Mouse (Mus musculus) frontal cortex, postnatal 36 days (tissue): ENCODE results near the gene Bicc1.

Experiments
- DNase-seq, 2 experiments: peaks; one replicate each; pipeline ENCODE4 v3.0.0; 2022; ENCODE audit warnings: low spot score in 2 of 2

The Bicc1 gene

DNA sequence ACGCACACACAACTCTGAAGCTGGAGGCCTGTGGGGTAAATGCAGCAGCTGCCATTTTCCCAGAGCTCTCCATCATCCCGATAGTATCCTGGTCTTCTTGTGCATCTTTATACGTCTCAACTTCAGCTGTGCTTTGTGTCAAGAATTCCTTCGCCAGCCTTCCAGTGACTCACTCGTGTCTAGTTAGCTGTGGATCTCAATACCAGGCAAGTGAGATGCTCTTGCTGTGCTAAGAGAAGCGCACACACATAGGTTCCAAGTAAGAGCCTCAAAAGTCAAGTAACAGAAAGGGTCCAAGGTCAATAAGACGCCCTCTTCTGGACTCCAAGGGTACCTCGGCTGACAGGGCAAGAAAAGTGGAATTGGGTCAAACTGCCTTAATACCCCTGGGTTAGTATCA lies 37.0 kb downstream of the Bicc1 start:
- no peak for DNase-seq

GRCm38 (mm10) chr10:71120769-71121165 lies 38.7 kb downstream of the Bicc1 start:
- DNase-seq, result no peak

DNA sequence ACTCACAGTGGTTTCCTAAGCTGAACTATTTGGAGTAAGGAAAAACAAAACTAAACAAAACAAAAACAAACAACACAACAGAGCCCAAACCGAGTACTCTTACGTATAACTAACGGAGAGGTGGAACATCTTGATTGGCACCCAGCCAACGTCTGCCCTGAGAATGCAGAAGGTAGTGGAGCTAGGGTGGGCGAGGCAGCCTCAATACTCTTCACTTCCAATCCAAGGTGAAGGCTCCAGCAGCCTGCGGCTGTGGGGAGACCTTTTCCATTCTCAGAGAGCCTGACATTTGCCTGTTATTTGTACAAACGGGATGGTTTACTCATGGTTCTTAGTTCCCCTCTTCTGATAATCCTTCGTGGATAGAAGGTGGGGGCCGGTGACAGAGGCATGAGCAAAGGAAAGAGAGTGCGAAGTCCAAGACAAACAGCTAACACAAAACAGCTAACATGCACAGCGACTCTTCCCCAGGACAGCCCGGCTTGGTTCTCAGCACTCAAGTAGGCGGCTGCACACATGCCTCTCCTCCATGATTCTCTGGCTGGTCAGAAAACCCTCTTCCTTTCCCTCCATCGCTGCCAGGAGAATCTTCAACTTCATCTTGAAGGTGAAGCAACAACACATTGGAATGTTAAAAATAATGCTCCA lies 39.3 kb downstream of the Bicc1 start:
- DNase-seq, result no peak

DNA sequence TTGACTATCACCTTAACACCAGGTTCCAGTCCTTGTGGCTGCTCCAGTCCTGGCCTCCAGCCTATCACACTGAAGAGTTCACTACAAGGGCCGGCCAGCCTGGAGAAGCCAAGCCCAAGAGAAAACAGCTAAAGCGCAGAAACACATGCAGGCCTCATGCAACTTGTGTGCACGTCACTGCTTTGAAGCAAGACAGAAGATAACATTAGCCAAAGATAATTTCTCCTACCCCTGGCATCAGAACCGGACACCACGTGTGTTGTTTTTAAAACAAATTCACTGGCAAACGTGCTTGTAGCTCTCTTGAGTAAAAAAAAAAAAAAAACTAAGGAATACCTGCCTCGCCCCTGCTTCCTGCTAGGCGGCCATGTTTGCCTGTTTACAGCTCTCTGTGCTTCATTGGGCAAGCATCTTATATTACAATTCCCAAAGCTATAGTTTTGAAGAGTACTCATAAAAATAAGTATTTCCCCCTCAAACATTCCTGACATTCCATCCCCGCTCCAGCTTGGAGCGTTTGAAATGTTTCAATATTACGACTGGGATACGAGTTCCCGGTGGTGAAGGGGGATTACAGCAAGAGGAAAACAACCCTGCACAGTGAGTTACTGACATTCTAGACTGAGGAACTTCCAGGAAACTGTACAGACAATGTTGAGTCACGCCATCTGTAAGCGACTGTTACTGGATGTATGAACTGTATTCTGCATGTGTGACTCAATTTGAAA lies 40.2 kb downstream of the Bicc1 start:
- DNase-seq, result no peak

- no peak for DNase-seq
Observed at GRCm38 (mm10) chr10:71117766-71118165, 41.7 kb downstream of the Bicc1 start.

DNA sequence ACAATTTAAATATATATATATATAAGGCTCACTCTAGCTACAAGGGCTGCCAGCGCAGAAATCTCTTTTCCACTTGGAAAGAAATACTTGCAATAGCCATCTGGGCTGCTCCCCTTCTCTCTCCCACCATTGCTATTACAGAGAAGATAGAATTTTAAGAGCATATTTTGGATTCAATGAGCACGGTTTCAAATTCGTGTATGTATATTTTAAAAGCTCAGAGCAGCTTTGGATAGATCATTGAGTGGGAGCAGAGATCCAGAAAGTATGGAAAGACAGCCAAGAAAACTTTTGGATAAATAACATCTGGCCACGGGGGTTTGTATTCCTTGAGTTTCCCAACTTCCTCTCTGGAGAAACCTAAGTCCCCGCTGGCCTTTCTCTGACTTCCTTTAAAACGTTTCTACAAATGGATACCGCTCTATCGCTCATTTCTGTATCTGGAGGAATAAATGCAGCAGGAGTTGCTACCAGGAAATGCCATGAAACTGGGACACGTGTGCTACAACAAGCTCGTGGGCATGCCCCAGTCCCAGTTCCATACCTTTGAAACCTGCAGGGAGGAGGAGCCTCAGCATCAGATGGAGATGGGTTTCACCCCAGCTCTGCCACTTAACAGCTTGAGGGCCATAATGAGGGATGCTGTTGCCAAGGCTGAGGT lies 45.1 kb downstream of the Bicc1 start:
- peak; percentile 7 to 68 for DNase-seq

- no peak for DNase-seq
Observed at GRCm38 (mm10) chr10:71106491-71107205, 52.9 kb downstream of the Bicc1 start.

GRCm38 (mm10) chr10:71104791-71105190 lies 54.7 kb downstream of the Bicc1 start:
- DNase-seq, result no peak

- DNase-seq, result no peak
Observed at GRCm38 (mm10) chr10:71100815-71101499, 58.5 kb downstream of the Bicc1 start.

- no peak for DNase-seq
Observed at GRCm38 (mm10) chr10:71094707-71095254, 64.7 kb downstream of the Bicc1 start.

DNA sequence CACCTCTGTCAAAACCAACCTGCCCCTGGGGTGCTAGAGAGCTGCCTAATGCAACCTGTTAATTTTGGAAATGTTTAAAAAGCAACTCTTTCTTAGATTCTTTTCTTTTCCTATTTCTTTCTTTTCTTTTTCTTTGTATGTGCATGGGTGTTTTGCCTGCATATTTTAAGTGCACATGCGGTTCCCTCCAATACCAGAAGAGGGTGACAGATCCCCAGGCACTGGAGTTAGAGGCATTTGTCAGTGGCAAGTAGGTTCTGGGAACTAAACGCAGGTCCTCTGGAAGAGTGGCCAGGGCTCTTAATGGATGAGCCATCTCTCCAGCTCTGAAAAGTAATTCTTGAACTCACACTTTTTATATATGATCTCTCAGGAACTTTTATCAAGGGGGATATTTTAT lies 66.2 kb downstream of the Bicc1 start:
- no peak for DNase-seq

DNA sequence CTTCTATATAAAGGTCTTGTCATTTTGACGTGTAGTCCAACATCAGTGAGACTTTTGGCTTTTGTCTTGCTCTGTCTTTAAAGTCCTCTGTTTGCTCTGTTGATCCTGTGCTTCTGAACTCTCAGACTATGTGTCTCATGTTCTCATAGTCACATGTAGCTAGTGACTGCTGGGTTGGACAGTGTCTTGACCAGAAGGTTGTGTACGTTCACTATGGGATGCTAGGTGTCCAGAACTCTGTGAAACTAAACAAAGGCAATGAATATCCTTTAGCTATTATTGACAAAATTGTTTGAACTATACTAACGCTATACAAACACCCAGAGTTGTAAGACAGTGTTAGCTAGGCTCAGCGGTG lies 72.2 kb downstream of the Bicc1 start:
- no peak for DNase-seq

- no peak for DNase-seq
Observed at GRCm38 (mm10) chr10:71086571-71087358, 72.7 kb downstream of the Bicc1 start.

GRCm38 (mm10) chr10:71082986-71083385 lies 76.5 kb downstream of the Bicc1 start:
- no peak for DNase-seq

DNA sequence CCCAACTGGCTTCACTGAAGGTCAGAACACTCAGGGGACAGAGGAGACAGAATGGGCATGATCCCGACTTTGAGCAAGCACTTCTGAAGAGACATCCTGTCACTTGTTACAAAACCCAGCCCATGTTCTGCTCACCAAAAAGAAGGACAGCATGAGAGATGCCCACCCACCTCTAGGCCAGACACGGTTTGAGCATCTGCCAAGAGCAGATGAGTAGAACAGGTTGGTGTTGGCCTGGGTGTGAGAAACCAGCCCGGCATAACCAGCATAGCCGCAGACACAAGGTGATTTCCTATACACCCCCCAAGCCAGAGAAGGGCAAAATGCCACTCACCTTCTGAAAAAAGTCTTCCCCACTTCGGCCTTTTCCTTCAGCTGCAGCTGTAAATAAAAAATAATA lies 80.6 kb downstream of the Bicc1 start:
- DNase-seq, result no peak

GRCm38 (mm10) chr10:71065009-71065408 lies 94.5 kb downstream of the Bicc1 start:
- DNase-seq, result no peak

- no peak for DNase-seq
Observed at GRCm38 (mm10) chr10:71064576-71064975, 94.9 kb downstream of the Bicc1 start.

DNA sequence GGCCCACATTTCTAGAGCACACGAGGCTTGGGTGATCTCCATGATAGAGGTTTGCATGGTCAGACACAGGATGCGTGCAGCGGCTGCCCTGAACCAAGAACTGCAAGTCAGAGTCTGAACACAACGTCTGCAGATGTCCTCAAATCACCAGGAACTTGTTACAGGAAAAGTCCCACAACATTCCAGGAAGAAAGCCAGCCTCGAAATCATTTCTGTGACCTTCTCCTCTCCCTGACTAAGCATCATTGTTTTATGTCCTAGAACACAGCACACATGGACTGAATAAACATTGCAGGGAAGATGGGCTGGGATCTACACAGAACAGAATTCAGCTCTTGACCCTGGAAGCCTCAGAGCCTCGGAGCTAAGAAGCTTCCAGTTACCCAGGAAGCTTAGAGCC lies 97.3 kb downstream of the Bicc1 start:
- no peak for DNase-seq

GRCm38 (mm10) chr10:71060269-71060668 lies 99.2 kb downstream of the Bicc1 start:
- DNase-seq, result no peak

DNA sequence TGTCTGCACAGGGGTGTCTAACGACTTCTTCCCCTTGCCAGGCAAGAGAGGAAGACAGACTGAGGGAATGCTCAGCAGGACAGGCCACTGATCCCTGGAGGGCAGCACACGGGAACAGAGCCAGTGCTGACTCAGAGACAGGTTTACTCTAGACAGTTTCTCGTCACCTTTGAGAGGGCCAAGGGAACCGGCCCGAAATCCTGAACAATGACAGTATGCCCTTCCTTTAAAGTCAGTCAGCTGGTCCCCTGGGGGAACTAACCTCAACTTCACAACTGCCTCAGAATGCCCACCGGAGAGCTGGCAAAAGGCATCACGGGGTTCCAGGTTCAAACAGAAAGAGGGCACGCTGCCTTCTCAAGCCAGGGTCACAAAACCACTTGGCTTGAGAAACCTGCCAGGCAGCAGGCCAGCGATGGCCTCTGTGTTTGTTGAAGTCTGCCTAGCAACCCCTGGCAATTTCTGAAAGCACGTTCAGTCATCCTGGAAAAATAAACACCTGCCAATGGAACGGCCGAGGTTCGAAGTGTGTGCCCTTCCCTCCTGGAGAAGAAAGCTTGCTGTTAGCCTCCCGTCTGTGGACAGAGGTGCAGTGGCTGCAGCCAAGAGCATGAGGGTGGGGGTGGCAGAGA lies 100.8 kb downstream of the Bicc1 start:
- no peak for DNase-seq
